Mouse (Mus musculus): ENCODE measurements around the gene Tns2. TPM values are rescaled to one million over a fixed set of nuclear protein-coding genes. Genes with fewer than 3 reads are reported as not detected.
"Not testable (repeated sequence)": the region's sequence is repeated elsewhere in the genome, so short reads cannot be mapped to it uniquely, and the experiment has no call there.

The Tns2 gene
- total and polyA plus RNA-seq, 2 experiments from 2014 or later: 5.5 to 9.2 TPM

- Histone ChIP-seq H3K27me3 (ENCODE audit: insufficient read depth, low read length) (peaks cover 4% of the 10 kb centered on the region; the same call in 1 of the 2 replicates), H3K4me2 (ENCODE audit: low read depth, low read length) (no peak overlapping the region), H3K9me3 (ENCODE audit: low read length) (no peaks in the 10 kb centered on the region), H3K27ac (no peak overlapping the region), H3K36me3 (ENCODE audit: insufficient read depth, low read length) (no peaks in the 10 kb centered on the region), H3K4me3 (ENCODE audit: low read length) (no peak overlapping the region), H3K9ac (replicated peaks; ENCODE audit: low read length) (no peak overlapping the region), H3K4me1 (ENCODE audit: insufficient read depth, low read length) (no peaks in the 10 kb centered on the region)
- no peak for ATAC-seq
- 66% methylated on average over 16 of the region's 16 CpGs for WGBS
- DNase-seq (ENCODE audit: low spot score): no peak
- TF ChIP-seq CTCF (IDR thresholded peaks at IDR 0.05; ENCODE audit: low read depth): no peak
Measured at GRCm38 (mm10) chr15:102147674-102148402, 47.6 kb downstream of the Tns2 start.

DNA sequence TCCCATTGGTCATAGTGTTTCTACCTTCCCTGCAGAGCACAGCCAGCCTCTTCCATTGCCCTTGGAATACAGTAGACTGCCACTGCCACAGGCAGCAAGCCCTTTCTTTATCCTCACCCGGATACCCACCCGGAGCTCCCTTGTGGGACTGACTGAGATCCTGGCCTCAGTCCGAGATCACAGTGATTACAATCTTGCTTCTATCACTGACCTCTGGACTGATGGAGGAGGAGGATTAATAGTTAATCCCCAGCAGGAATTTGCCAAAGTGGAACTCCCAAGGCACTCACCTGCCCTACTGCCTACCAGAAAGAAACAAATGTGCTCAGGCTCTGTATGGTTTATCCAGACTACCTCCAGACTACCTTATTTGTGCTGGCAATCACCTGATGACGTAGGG, 49.3 kb downstream of the Tns2 start:
- no peak for TF ChIP-seq CTCF (IDR thresholded peaks at IDR 0.05; ENCODE audit: low read depth)
- Histone ChIP-seq H3K9me3 (ENCODE audit: low read length) (no peaks in the 10 kb centered on the region), H3K27me3 (ENCODE audit: insufficient read depth, low read length) (peaks cover 4% of the 10 kb centered on the region; the same call in 1 of the 2 replicates), H3K36me3 (ENCODE audit: insufficient read depth, low read length) (no peaks in the 10 kb centered on the region), H3K4me2 (ENCODE audit: low read depth, low read length) (no peak overlapping the region), H3K9ac (replicated peaks; ENCODE audit: low read length) (no peak overlapping the region), H3K4me1 (ENCODE audit: insufficient read depth, low read length) (no peaks in the 10 kb centered on the region), H3K4me3 (ENCODE audit: low read length) (no peak overlapping the region), H3K27ac (no peak overlapping the region)
- 69% methylated on average over 4 of the region's 4 CpGs for WGBS
- no peak for ATAC-seq
- no peak for DNase-seq (ENCODE audit: low spot score)

DNA sequence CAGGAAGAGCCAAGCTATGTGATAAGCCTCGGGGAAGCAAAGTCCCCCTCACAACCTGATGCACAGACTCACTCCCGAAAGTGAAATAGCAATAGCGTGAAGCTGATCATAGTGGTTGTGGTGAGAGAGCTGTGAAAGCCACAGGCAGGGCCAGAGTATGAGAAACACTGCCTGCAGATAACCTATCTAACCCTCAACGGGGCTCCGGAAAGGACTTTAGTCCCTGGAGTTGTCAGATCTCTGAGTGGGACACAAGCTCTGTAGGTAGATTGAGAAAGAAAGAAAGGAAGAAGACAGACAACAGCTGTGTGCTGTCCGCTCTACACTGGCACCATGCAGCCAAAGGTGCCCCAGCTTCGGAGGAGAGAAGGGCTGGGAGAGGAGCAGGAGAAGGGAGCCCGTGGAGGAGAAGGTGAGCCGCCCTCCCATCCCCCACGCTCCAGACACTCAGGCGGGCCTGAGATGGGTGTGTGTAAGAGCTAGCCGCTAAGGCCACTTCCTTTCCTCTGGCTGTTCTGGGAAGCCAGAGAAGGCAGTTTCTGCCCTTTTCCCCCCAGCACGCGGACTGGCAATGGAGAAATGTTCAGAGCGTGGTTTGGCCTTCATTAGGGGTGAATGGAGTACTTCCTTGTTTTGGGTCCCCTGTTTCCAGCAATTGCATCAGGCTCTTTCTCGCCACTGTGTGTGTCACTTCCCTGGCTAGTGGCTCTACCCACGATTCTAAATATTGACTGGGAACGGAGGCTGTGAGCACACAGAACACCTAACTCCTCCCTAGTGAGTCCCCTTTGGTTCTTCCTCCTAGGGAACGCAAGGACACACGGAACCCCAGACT, 50.3 kb downstream of the Tns2 start, which contains the start of gene Soat2:
Gene Soat2 (plus strand): TSS at position 226 of the 835 bp plus-strand sequence.
- no peak within 1 kb of the TSS for H3K27ac ChIP-seq
- H3K27me3 ChIP-seq (ENCODE audit: insufficient read depth, low read length): peaks cover 4% of the 10 kb centered on the region; the same call in 1 of the 2 replicates
- no peak for ATAC-seq
- H3K9me3 ChIP-seq (ENCODE audit: low read length): no peaks in the 10 kb centered on the region
- no peaks in the 10 kb centered on the region for H3K4me1 ChIP-seq (ENCODE audit: insufficient read depth, low read length)
- no peak for DNase-seq (ENCODE audit: low spot score)
- no peak within 1 kb of the TSS for H3K9ac ChIP-seq (replicated peaks; ENCODE audit: low read length)
- TF ChIP-seq CTCF (IDR thresholded peaks at IDR 0.05; ENCODE audit: low read depth): no peak
- H3K4me3 ChIP-seq (ENCODE audit: low read length): no peak within 1 kb of the TSS
- H3K4me2 ChIP-seq (ENCODE audit: low read depth, low read length): no peak within 1 kb of the TSS
- 62% methylated on average over 20 of the region's 20 CpGs for WGBS
- no peaks in the 10 kb centered on the region for H3K36me3 ChIP-seq (ENCODE audit: insufficient read depth, low read length)

- ATAC-seq (no peak), DNase-seq (ENCODE audit: low spot score) (no peak)
- Histone ChIP-seq H3K4me3 (ENCODE audit: low read length) (no peak overlapping the region), H3K27me3 (ENCODE audit: insufficient read depth, low read length) (no peaks in the 10 kb centered on the region), H3K9ac (replicated peaks; ENCODE audit: low read length) (no peak overlapping the region), H3K36me3 (ENCODE audit: insufficient read depth, low read length) (no peaks in the 10 kb centered on the region), H3K4me1 (ENCODE audit: insufficient read depth, low read length) (0 out of 2 replicates have a peak, but pooled peaks cover 4% of the 10 kb centered on the region), H3K27ac (no peak overlapping the region), H3K9me3 (ENCODE audit: low read length) (no peaks in the 10 kb centered on the region), H3K4me2 (ENCODE audit: low read depth, low read length) (no peak overlapping the region)
- 24% methylated on average over 4 of the region's 4 CpGs for WGBS
- no peak for TF ChIP-seq CTCF (IDR thresholded peaks at IDR 0.05; ENCODE audit: low read depth)
Measured at GRCm38 (mm10) chr15:102152646-102153045, 52.4 kb downstream of the Tns2 start.

- ATAC-seq; H3K27me3 ChIP-seq (ENCODE audit: insufficient read depth, low read length); H3K4me3 ChIP-seq (ENCODE audit: low read length); H3K9ac ChIP-seq (replicated peaks; ENCODE audit: low read length); DNase-seq (ENCODE audit: low spot score); H3K27ac ChIP-seq; H3K4me2 ChIP-seq (ENCODE audit: low read depth, low read length); H3K9me3 ChIP-seq (ENCODE audit: low read length); H3K36me3 ChIP-seq (ENCODE audit: insufficient read depth, low read length); H3K4me1 ChIP-seq (ENCODE audit: insufficient read depth, low read length): not testable (repeated sequence)
- 95% methylated on average over 6 of the region's 6 CpGs for WGBS
Measured at GRCm38 (mm10) chr15:102155006-102155405, 54.8 kb downstream of the Tns2 start.

- Histone ChIP-seq H3K4me2 (ENCODE audit: low read depth, low read length) (no peak overlapping the region), H3K4me1 (ENCODE audit: insufficient read depth, low read length) (0 out of 2 replicates have a peak, but pooled peaks cover 4% of the 10 kb centered on the region), H3K9ac (replicated peaks; ENCODE audit: low read length) (no peak overlapping the region), H3K36me3 (ENCODE audit: insufficient read depth, low read length) (no peaks in the 10 kb centered on the region), H3K9me3 (ENCODE audit: low read length) (no peaks in the 10 kb centered on the region), H3K4me3 (ENCODE audit: low read length) (no peak overlapping the region), H3K27me3 (ENCODE audit: insufficient read depth, low read length) (no peaks in the 10 kb centered on the region), H3K27ac (no peak overlapping the region)
- no peak for TF ChIP-seq CTCF (IDR thresholded peaks at IDR 0.05; ENCODE audit: low read depth)
- ATAC-seq (peak; percentile 64), DNase-seq (ENCODE audit: low spot score) (peak; percentile 46)
- WGBS: 19% methylated on average over 20 of the region's 20 CpGs
Measured at GRCm38 (mm10) chr15:102156836-102157235, 56.6 kb downstream of the Tns2 start.
